Mouse (Mus musculus) hindbrain, postnatal 0 days (tissue): ENCODE measurements around the gene Ak4. TPM values are rescaled to one million over a fixed set of nuclear protein-coding genes. Genes with fewer than 3 reads are reported as not detected.

Source experiments
- ATAC-seq: fragments of 200-750 bp; cut with Nextera tagmentation; 2 replicates; pipeline ENCODE4 v1.8.0; 2017; ENCODE audit warnings: mild to moderate bottlenecking, moderate TSS enrichment, moderate library complexity
- DNase-seq: peaks from one replicate; pipeline ENCODE4 v3.0.0-alpha.2; 2015; ENCODE audit warnings: low spot score
- H3K27ac ChIP-seq: fragments of 300-500 bp; sonication (generic); 2 replicates; pipeline ENCODE4 v1.5.1; 2014; ENCODE audit warnings: mild to moderate bottlenecking
- H3K27me3 ChIP-seq: fragments of 300-500 bp; sonication (generic); 2 replicates; pipeline ENCODE4 v1.6.1; 2014; ENCODE audit warnings: low read length, mixed read lengths; ENCODE audit not compliant: insufficient read depth
- H3K36me3 ChIP-seq: fragments of 300-500 bp; sonication (generic); 2 replicates; pipeline ENCODE4 v1.6.1; 2014; ENCODE audit warnings: low read length, mixed read lengths; ENCODE audit not compliant: insufficient read depth
- H3K4me1 ChIP-seq: fragments of 300-500 bp; sonication (generic); 2 replicates; pipeline ENCODE4 v1.6.1; 2014; ENCODE audit warnings: antibody characterized with exemption, low read length, mixed read lengths; ENCODE audit not compliant: insufficient read depth
- H3K4me2 ChIP-seq: fragments of 300-500 bp; sonication (generic); 2 replicates; pipeline ENCODE4 v1.6.1; 2014; ENCODE audit warnings: low read depth, mild to moderate bottlenecking, low read length, moderate library complexity, mixed read lengths
- H3K4me3 ChIP-seq: fragments of 300-500 bp; sonication (generic); 2 replicates; pipeline ENCODE4 v1.5.1; 2014; ENCODE audit warnings: low read length
- H3K9ac ChIP-seq: fragments of 300-500 bp; sonication (generic); replicated peaks from 2 replicates; pipeline ENCODE4 v1.6.1; 2014; ENCODE audit warnings: mild to moderate bottlenecking, low read length, moderate library complexity, mixed read lengths
- H3K9me3 ChIP-seq: fragments of 300-500 bp; sonication (generic); 2 replicates; pipeline ENCODE4 v1.6.1; 2016; ENCODE audit warnings: low read length, mixed read lengths
- CTCF ChIP-seq: IDR thresholded peaks from 2 replicates; pipeline ENCODE4 v1.5.1; 2016; ENCODE audit warnings: antibody characterized with exemption, control low read depth, low read depth
- whole genome bisulfite sequencing: fragments of 180-500 bp; shearing (Covaris S2); extraction: QIAGEN DNeasy Blood & Tissue Kit; methylation state at CpG from one replicate; pipeline ENCODE4 v1.1.7; 2014; 5-methylcytosine and 5-hydroxymethylcytosine counted together
- polyA plus RNA-seq: library from polyadenylated mRNA; unstranded; fragments of >200 nt; fragmentation: Nextera tagmentation; extraction: Ambion mirVana; gene quantifications from 2 replicates; pipeline ENCODE4 v1.2.1, GENCODE M21; 2015
- total RNA-seq: library from RNA; depleted of rRNA; stranded (reverse); fragments of >200 nt; gene quantifications from 2 replicates; pipeline ENCODE4 v1.2.3, GENCODE M21; 2014

The Ak4 gene
- total and polyA plus RNA-seq, 2 experiments from 2014 or later, result 8.4 to 23.6 TPM

GRCm38 (mm10) chr4:101452829-101453228, 33.8 kb downstream of the Ak4 start:
- Histone ChIP-seq H3K4me2 (no peak overlapping the region), H3K4me3 (no peak overlapping the region), H3K9me3 (no peaks in the 10 kb centered on the region), H3K27ac (no peak overlapping the region), H3K36me3 (no peaks in the 10 kb centered on the region), H3K27me3 (no peaks in the 10 kb centered on the region), H3K4me1 (no peaks in the 10 kb centered on the region), H3K9ac (no peak overlapping the region)
- no peak for TF ChIP-seq CTCF
- ATAC-seq (no peak), DNase-seq (no peak)
- WGBS, result 84% methylated on average over 9 of the region's 9 CpGs

GRCm38 (mm10) chr4:101457176-101457575, 38.1 kb downstream of the Ak4 start:
- Histone ChIP-seq H3K9ac (no peak overlapping the region), H3K4me1 (no peaks in the 10 kb centered on the region), H3K4me3 (no peak overlapping the region), H3K36me3 (no peaks in the 10 kb centered on the region), H3K9me3 (no peaks in the 10 kb centered on the region), H3K4me2 (no peak overlapping the region), H3K27ac (no peak overlapping the region), H3K27me3 (no peaks in the 10 kb centered on the region)
- no peak for TF ChIP-seq CTCF
- ATAC-seq, result no peak
- 93% methylated on average over 8 of the region's 8 CpGs for WGBS
- DNase-seq, result no peak

GRCm38 (mm10) chr4:101458341-101458740, 39.3 kb downstream of the Ak4 start:
- TF ChIP-seq CTCF, result peak; percentile 74
- Histone ChIP-seq H3K4me2 (no peak overlapping the region), H3K27me3 (no peaks in the 10 kb centered on the region), H3K4me1 (no peaks in the 10 kb centered on the region), H3K9ac (no peak overlapping the region), H3K4me3 (no peak overlapping the region), H3K9me3 (no peaks in the 10 kb centered on the region), H3K27ac (no peak overlapping the region), H3K36me3 (no peaks in the 10 kb centered on the region)
- 0 out of 2 replicates have a peak, but pooled peaks have one; percentile 35 for ATAC-seq
- 37% methylated on average over 2 of the region's 2 CpGs for WGBS
- DNase-seq, result peak; percentile 78

- no peaks in the 10 kb centered on the region for H3K9me3 ChIP-seq
- no peak overlapping the region for H3K9ac ChIP-seq
- TF ChIP-seq CTCF, result no peak
- no peak overlapping the region for H3K27ac ChIP-seq
- no peaks in the 10 kb centered on the region for H3K4me1 ChIP-seq
- H3K4me2 ChIP-seq, result no peak overlapping the region
- 89% methylated on average over 4 of the region's 4 CpGs for WGBS
- no peak overlapping the region for H3K4me3 ChIP-seq
- H3K36me3 ChIP-seq, result no peaks in the 10 kb centered on the region
- ATAC-seq, result no peak
- DNase-seq, result no peak
- no peaks in the 10 kb centered on the region for H3K27me3 ChIP-seq
Observed at GRCm38 (mm10) chr4:101459358-101459757, 40.3 kb downstream of the Ak4 start.

- no peak for TF ChIP-seq CTCF
- H3K4me3 ChIP-seq, result no peak overlapping the region
- H3K27ac ChIP-seq, result no peak overlapping the region
- no peak overlapping the region for H3K4me2 ChIP-seq
- no peaks in the 10 kb centered on the region for H3K27me3 ChIP-seq
- 86% methylated on average over 1 of the region's 1 CpGs for WGBS
- no peak for DNase-seq
- no peak overlapping the region for H3K9ac ChIP-seq
- H3K36me3 ChIP-seq, result no peaks in the 10 kb centered on the region
- H3K4me1 ChIP-seq, result no peaks in the 10 kb centered on the region
- no peak for ATAC-seq
- no peaks in the 10 kb centered on the region for H3K9me3 ChIP-seq
Observed at GRCm38 (mm10) chr4:101460114-101460513, 41.0 kb downstream of the Ak4 start.

GRCm38 (mm10) chr4:101462065-101462464, 43.0 kb downstream of the Ak4 start:
- DNase-seq, result no peak
- no peaks in the 10 kb centered on the region for H3K27me3 ChIP-seq
- no peak overlapping the region for H3K4me2 ChIP-seq
- no peaks in the 10 kb centered on the region for H3K4me1 ChIP-seq
- ATAC-seq, result no peak
- no peak for TF ChIP-seq CTCF
- no peaks in the 10 kb centered on the region for H3K9me3 ChIP-seq
- 57% methylated on average over 2 of the region's 2 CpGs for WGBS
- H3K9ac ChIP-seq, result no peak overlapping the region
- H3K36me3 ChIP-seq, result no peaks in the 10 kb centered on the region
- no peak overlapping the region for H3K27ac ChIP-seq
- H3K4me3 ChIP-seq, result no peak overlapping the region

- H3K9ac ChIP-seq, result no peak overlapping the region
- H3K27ac ChIP-seq, result no peak overlapping the region
- no peak overlapping the region for H3K4me3 ChIP-seq
- no peak for ATAC-seq
- no peak overlapping the region for H3K4me2 ChIP-seq
- no peaks in the 10 kb centered on the region for H3K36me3 ChIP-seq
- WGBS, result 87% methylated on average over 3 of the region's 3 CpGs
- H3K4me1 ChIP-seq, result no peaks in the 10 kb centered on the region
- DNase-seq, result no peak
- no peaks in the 10 kb centered on the region for H3K9me3 ChIP-seq
- H3K27me3 ChIP-seq, result no peaks in the 10 kb centered on the region
- TF ChIP-seq CTCF, result peak; percentile 39; the same call in 1 of the 2 replicates
Observed at GRCm38 (mm10) chr4:101466264-101466663, 47.2 kb downstream of the Ak4 start.
